20 mouse cellular contexts compared by ENCODE assay signal in the genomic region with DNA sequence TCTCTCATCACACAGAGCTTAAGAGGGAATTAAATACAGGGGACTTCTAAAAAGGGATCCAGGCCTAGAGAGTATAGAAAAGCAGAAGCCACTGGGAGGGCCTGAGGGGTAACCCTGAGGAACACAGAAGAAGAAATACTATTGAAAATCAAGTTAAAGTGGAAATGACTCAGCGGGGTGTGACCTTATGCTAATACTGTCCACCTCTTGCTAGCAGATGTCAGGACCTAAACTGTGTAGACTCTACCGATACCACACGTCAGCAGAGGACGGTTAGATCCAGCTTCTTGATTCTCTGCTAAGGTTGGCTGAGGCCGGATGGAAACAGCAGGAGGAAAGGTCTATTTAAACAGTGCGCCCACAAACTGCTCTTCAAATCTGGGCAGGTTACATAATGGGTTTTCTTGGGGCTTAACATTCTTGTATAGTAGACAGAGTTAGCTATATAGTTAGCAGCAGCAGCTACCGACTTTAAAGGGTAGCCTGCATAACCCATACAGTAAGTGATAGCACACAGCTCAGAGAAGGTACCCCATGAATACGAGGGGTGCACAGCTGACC.
DNase-seq lines count a peak whose midpoint lies in the region; TF ChIP-seq lines count a peak whose summit lies in the region.
"Had no signal": no experiment of that assay in that cellular context is flagged by ENCODE, and none has a peak within 500 bp of the region (broad histone marks: within the 10 kb centered on the region; RNA-seq: fewer than 3 reads in every experiment).

No protein-coding gene starts in this region.

- no peak for TF ChIP-seq POLR2A in heart, adult 2 months (IDR thresholded peaks at IDR 0.05; ENCODE audit: insufficient read depth, low read depth, low read length)
- TF ChIP-seq POLR2A in thymus, adult 2 months (IDR thresholded peaks at IDR 0.05; ENCODE audit: control insufficient read depth, extremely low read depth, insufficient read depth, low read length, poor library complexity): no peak

- no peaks in the 10 kb centered on the region for H3K36me3 ChIP-seq in heart, adult 2 months (ENCODE audit: control insufficient read depth, insufficient read depth, low read length)
- no peaks in the 10 kb centered on the region for H3K36me3 ChIP-seq in thymus, adult 2 months (ENCODE audit: control insufficient read depth, insufficient read depth, low read length)
- H3K36me3 ChIP-seq: embryonic facial prominence, embryonic 12.5 days; forebrain, embryonic 15.5 days; hindbrain, embryonic 12.5 days; kidney, embryonic 15.5 days; limb, embryonic 13.5 days; liver, embryonic 13.5 days; lung, embryonic 15.5 days had no signal

- WGBS in heart, adult 2 months: 71% methylated on average over 8 of the region's 8 CpGs
- 56% methylated on average over 8 of the region's 8 CpGs for whole genome bisulfite sequencing in thymus, adult 2 months

- no peaks in the 10 kb centered on the region for H3K79me2 ChIP-seq in heart, adult 2 months (replicated peaks; ENCODE audit: control insufficient read depth, insufficient read depth, low read length)

- no peak for TF ChIP-seq CTCF in heart, adult 2 months (IDR thresholded peaks at IDR 0.05)
- TF ChIP-seq CTCF in thymus, adult 2 months (IDR thresholded peaks at IDR 0.05; ENCODE audit: borderline replicate concordance, control insufficient read depth, extremely low read depth, insufficient read depth, low read length, poor library complexity): no peak

- H3K4me3 ChIP-seq in heart, adult 2 months: no peak overlapping the region
- H3K4me3 ChIP-seq in thymus, adult 2 months (ENCODE audit: control insufficient read depth, insufficient read depth, low read length): no peak overlapping the region
- H3K4me3 ChIP-seq: embryonic facial prominence, embryonic 12.5 days; erythroblast, embryonic 14.5 days; forebrain, embryonic 15.5 days; hindbrain, embryonic 12.5 days; kidney, embryonic 15.5 days; limb, embryonic 13.5 days; liver, embryonic 13.5 days; lung, embryonic 15.5 days had no signal

- no peak for TF ChIP-seq EP300 in heart, adult 2 months (IDR thresholded peaks at IDR 0.05; ENCODE audit: insufficient read depth, low read depth, low read length)

- no peaks in the 10 kb centered on the region for H3K27me3 ChIP-seq in heart, adult 2 months (ENCODE audit: control insufficient read depth, insufficient read depth, low read length)
- H3K27me3 ChIP-seq in thymus, adult 2 months (ENCODE audit: control insufficient read depth, insufficient read depth, low read length): no peaks in the 10 kb centered on the region
- H3K27me3 ChIP-seq: embryonic facial prominence, embryonic 12.5 days; forebrain, embryonic 15.5 days; hindbrain, embryonic 12.5 days; kidney, embryonic 15.5 days; limb, embryonic 13.5 days; lung, embryonic 15.5 days had no signal

- intact Hi-C loops in heart, adult 2 months (cut with DNase I): no loop called here

- peak; percentile 29 for DNase-seq in right cerebral cortex, adult 18-20 months
- no peak for DNase-seq in right cerebral cortex, postnatal 36 days (ENCODE audit: low spot score in 2 of 2)
- peak; percentile 21 for DNase-seq in ZHBTc4 (ENCODE audit: low read depth, low spot score)
- peak; percentile 8 to 14 for DNase-seq in monocyte, adult 2 months (ENCODE audit: low read depth in 1 of 2, low spot score in 2 of 2)
- DNase-seq in heart, adult 2 months: no peak
- DNase-seq in thymus, postnatal 4 days: no peak
- DNase-seq in thymus, adult 2 months: no peak
- DNase-seq: cerebellum, adult 9-11 months; gastrocnemius, postnatal 36 days; heart, postnatal 10 days; liver, embryonic 13.5 days; midbrain, embryonic 14.5 days; right cerebral cortex, postnatal 25 days had no signal

- no peaks in the 10 kb centered on the region for H3K4me1 ChIP-seq in heart, adult 2 months (ENCODE audit: control insufficient read depth, insufficient read depth, low read length)
- peaks cover 42% of the 10 kb centered on the region for H3K4me1 ChIP-seq in thymus, adult 2 months (replicated peaks; ENCODE audit: control insufficient read depth, insufficient read depth, low read length)
- H3K4me1 ChIP-seq: embryonic facial prominence, embryonic 12.5 days; forebrain, embryonic 15.5 days; hindbrain, embryonic 12.5 days; kidney, embryonic 15.5 days; limb, embryonic 13.5 days; lung, embryonic 15.5 days had no signal

- H3K27ac ChIP-seq in heart, adult 2 months: no peak overlapping the region
- H3K27ac ChIP-seq in thymus, adult 2 months (ENCODE audit: control insufficient read depth, insufficient read depth, low read length): no peak overlapping the region
- H3K27ac ChIP-seq: embryonic facial prominence, embryonic 12.5 days; forebrain, embryonic 15.5 days; hindbrain, embryonic 12.5 days; kidney, embryonic 15.5 days; limb, embryonic 13.5 days; liver, embryonic 13.5 days; lung, embryonic 15.5 days had no signal

- no peak overlapping the region for H3K9ac ChIP-seq in heart, adult 2 months (ENCODE audit: low read depth, low read length)
- H3K9ac ChIP-seq: embryonic facial prominence, embryonic 12.5 days; forebrain, embryonic 15.5 days; hindbrain, embryonic 12.5 days; kidney, embryonic 15.5 days; limb, embryonic 13.5 days; liver, embryonic 13.5 days; lung, embryonic 15.5 days had no signal

Comparison
In these comparisons a context has a peak if more than half of its experiments do, and no peak if none do; other contexts are left out.
1. DNase-seq: peak in right cerebral cortex, adult 18-20 months (single experiment), ZHBTc4 (single experiment) and monocyte, adult 2 months (2 of 2); none in right cerebral cortex, postnatal 36 days (0 of 2), heart, adult 2 months (0 of 2), thymus, postnatal 4 days (single experiment) and thymus, adult 2 months (single experiment).